Mouse (Mus musculus): ENCODE measurements around the gene Pou2f3. TPM values are rescaled to one million over a fixed set of nuclear protein-coding genes. Genes with fewer than 3 reads are reported as not detected.

Pou2f3 gene
- polyA plus RNA-seq, 1 experiment from 2014 or later: 0.07 TPM

DNA sequence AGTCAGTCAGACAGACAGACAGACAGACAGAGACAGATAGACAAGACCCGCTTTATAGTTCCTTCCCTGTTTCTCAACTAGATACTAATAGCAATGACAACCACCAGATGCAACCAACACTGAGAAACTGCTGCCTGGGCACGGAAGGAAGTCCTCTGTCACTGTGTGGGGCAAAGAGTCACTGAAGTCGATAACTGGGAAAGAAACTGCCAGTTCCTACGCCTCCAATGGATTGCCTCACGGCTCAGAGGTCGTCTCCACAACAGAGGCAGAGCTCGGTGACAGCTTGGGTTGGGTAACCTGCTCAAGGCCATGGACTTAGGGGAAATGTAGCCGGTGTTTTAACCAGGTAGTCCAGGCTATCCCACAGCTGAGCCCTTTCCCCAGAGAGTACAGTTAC is 17.5 kb upstream of the Pou2f3 start:
- no peaks in the 10 kb centered on the region for H3K9me3 ChIP-seq (replicated peaks; ENCODE audit: control insufficient read depth, low read length)
- ATAC-seq (ENCODE audit: low read depth): peak; percentile 44
- no peaks in the 10 kb centered on the region for H3K27me3 ChIP-seq (ENCODE audit: control insufficient read depth, insufficient read depth, low read depth, low read length)
- no peak overlapping the region for H3K4me2 ChIP-seq (ENCODE audit: low read depth, low read length)
- H3K9ac ChIP-seq (ENCODE audit: low read depth, low read length): no peak overlapping the region
- no peak overlapping the region for H3K4me3 ChIP-seq (ENCODE audit: low read depth, low read length)
- peaks cover 6% of the 10 kb centered on the region for H3K36me3 ChIP-seq (ENCODE audit: control insufficient read depth, insufficient read depth)
- 41% methylated on average over 8 of the region's 8 CpGs for WGBS (ENCODE audit: insufficient replicate concordance)
- H3K4me1 ChIP-seq (ENCODE audit: control insufficient read depth, low read depth, low read length): peaks cover 68% of the 10 kb centered on the region
- H3K27ac ChIP-seq (ENCODE audit: low read length): peak overlapping the region; percentile 9

DNA sequence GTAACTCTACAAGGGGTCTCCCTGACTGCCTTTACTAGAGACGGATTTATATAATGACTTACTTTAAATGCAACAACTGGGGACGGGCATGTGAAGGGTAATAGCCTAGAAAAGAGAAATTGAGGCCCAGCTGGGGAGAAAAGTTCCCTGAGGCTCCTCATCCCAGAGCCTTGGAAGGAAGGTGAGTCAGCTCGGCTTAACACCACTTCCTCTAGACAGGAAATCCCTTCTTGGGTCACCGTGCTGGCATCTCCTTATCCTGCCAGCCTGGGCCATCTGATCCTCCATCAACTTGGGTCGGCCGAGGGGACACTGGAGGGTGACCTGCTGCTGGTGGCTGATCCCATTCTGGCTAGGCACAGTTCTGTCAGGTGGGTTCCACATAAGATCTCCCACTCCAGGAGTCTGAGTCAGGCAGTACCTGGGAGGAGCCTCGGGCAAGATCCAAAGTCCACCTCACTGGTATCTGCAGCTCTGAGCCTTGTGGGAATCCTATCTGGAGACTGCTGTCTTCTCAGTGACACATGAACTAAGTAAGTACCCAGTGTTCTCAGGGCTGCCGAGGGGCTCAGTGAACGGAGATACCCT is 16.5 kb upstream of the Pou2f3 start:
- peak overlapping the region; percentile 9 for H3K27ac ChIP-seq (ENCODE audit: low read length)
- H3K9ac ChIP-seq (ENCODE audit: low read depth, low read length): no peak overlapping the region
- ATAC-seq (ENCODE audit: low read depth): no peak
- WGBS (ENCODE audit: insufficient replicate concordance): 58% methylated on average over 9 of the region's 9 CpGs
- no peak overlapping the region for H3K4me3 ChIP-seq (ENCODE audit: low read depth, low read length)
- H3K4me2 ChIP-seq (ENCODE audit: low read depth, low read length): no peak overlapping the region
- no peaks in the 10 kb centered on the region for H3K9me3 ChIP-seq (replicated peaks; ENCODE audit: control insufficient read depth, low read length)
- H3K36me3 ChIP-seq (ENCODE audit: control insufficient read depth, insufficient read depth): peaks cover 9% of the 10 kb centered on the region
- H3K27me3 ChIP-seq (ENCODE audit: control insufficient read depth, insufficient read depth, low read depth, low read length): no peaks in the 10 kb centered on the region
- peaks cover 59% of the 10 kb centered on the region for H3K4me1 ChIP-seq (ENCODE audit: control insufficient read depth, low read depth, low read length)

- Histone ChIP-seq H3K4me1 (ENCODE audit: control insufficient read depth, low read depth, low read length) (peaks cover 48% of the 10 kb centered on the region), H3K27ac (ENCODE audit: low read length) (peak overlapping the region; percentile 22), H3K4me3 (ENCODE audit: low read depth, low read length) (no peak overlapping the region), H3K9me3 (replicated peaks; ENCODE audit: control insufficient read depth, low read length) (no peaks in the 10 kb centered on the region), H3K4me2 (ENCODE audit: low read depth, low read length) (peak overlapping the region; percentile 45; the same call in 1 of the 2 replicates), H3K36me3 (ENCODE audit: control insufficient read depth, insufficient read depth) (peaks cover 19% of the 10 kb centered on the region), H3K9ac (ENCODE audit: low read depth, low read length) (peak overlapping the region; percentile 34), H3K27me3 (ENCODE audit: control insufficient read depth, insufficient read depth, low read depth, low read length) (no peaks in the 10 kb centered on the region)
- no peak for ATAC-seq (ENCODE audit: low read depth)
- WGBS (ENCODE audit: insufficient replicate concordance): 49% methylated on average over 2 of the region's 2 CpGs
These were observed 15.3 kb upstream of the Pou2f3 start for GRCm38 (mm10) chr9:43225481-43225880.

DNA sequence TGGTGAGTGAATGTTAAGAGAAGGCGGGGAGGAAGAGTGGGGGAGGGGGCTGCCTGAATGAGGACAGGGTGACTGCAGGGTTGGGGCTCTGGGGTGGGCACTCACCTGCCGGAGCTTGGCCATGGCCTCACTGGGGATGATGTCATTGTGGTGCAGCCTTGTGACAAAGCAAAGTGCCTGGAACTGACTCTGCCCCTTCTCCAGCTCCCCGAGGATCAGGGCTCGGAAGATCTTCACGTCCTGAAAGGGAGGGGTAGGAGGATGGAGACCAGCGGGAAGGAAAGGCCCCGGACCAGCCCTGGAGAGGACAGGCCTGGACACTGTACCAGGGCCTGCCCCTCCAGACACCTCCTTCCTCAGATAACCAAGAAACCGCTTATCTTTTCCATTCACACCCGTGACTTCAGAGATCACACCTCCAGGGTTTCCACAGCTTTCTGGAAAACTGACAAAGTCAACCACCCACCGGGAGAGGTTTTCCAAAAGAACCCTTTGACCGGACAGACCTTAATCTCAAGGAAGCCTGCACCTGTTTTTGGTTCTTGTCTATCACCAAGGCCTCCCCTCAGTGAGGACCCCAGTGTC is 14.7 kb upstream of the Pou2f3 start:
- Histone ChIP-seq H3K4me2 (ENCODE audit: low read depth, low read length) (peak overlapping the region; percentile 45), H3K4me1 (ENCODE audit: control insufficient read depth, low read depth, low read length) (peaks cover 42% of the 10 kb centered on the region), H3K9me3 (replicated peaks; ENCODE audit: control insufficient read depth, low read length) (no peaks in the 10 kb centered on the region), H3K9ac (ENCODE audit: low read depth, low read length) (peak overlapping the region; percentile 34), H3K36me3 (ENCODE audit: control insufficient read depth, insufficient read depth) (peaks cover 19% of the 10 kb centered on the region), H3K27ac (ENCODE audit: low read length) (peak overlapping the region; percentile 52), H3K4me3 (ENCODE audit: low read depth, low read length) (peak overlapping the region; percentile 30), H3K27me3 (ENCODE audit: control insufficient read depth, insufficient read depth, low read depth, low read length) (no peaks in the 10 kb centered on the region)
- peak; percentile 81 for ATAC-seq (ENCODE audit: low read depth)
- 29% methylated on average over 11 of the region's 11 CpGs for WGBS (ENCODE audit: insufficient replicate concordance)

- Histone ChIP-seq H3K27ac (ENCODE audit: low read length) (no peak overlapping the region), H3K9me3 (replicated peaks; ENCODE audit: control insufficient read depth, low read length) (no peaks in the 10 kb centered on the region), H3K36me3 (ENCODE audit: control insufficient read depth, insufficient read depth) (peaks cover 19% of the 10 kb centered on the region), H3K4me2 (ENCODE audit: low read depth, low read length) (no peak overlapping the region), H3K9ac (ENCODE audit: low read depth, low read length) (no peak overlapping the region), H3K27me3 (ENCODE audit: control insufficient read depth, insufficient read depth, low read depth, low read length) (no peaks in the 10 kb centered on the region), H3K4me3 (ENCODE audit: low read depth, low read length) (no peak overlapping the region), H3K4me1 (ENCODE audit: control insufficient read depth, low read depth, low read length) (peaks cover 37% of the 10 kb centered on the region)
- WGBS (ENCODE audit: insufficient replicate concordance): 61% methylated on average over 8 of the region's 8 CpGs
- ATAC-seq (ENCODE audit: low read depth): no peak
These were observed 12.2 kb upstream of the Pou2f3 start for GRCm38 (mm10) chr9:43222429-43222715.

- Histone ChIP-seq H3K27ac (ENCODE audit: low read length) (no peak overlapping the region), H3K4me1 (ENCODE audit: control insufficient read depth, low read depth, low read length) (peaks cover 32% of the 10 kb centered on the region), H3K27me3 (ENCODE audit: control insufficient read depth, insufficient read depth, low read depth, low read length) (no peaks in the 10 kb centered on the region), H3K36me3 (ENCODE audit: control insufficient read depth, insufficient read depth) (peaks cover 19% of the 10 kb centered on the region), H3K9me3 (replicated peaks; ENCODE audit: control insufficient read depth, low read length) (no peaks in the 10 kb centered on the region), H3K4me2 (ENCODE audit: low read depth, low read length) (no peak overlapping the region), H3K9ac (ENCODE audit: low read depth, low read length) (no peak overlapping the region), H3K4me3 (ENCODE audit: low read depth, low read length) (no peak overlapping the region)
- no peak for ATAC-seq (ENCODE audit: low read depth)
- 56% methylated on average over 18 of the region's 18 CpGs for WGBS (ENCODE audit: insufficient replicate concordance)
These were observed 11.7 kb upstream of the Pou2f3 start for GRCm38 (mm10) chr9:43221643-43222428.

GRCm38 (mm10) chr9:43210771-43211450 is 742 bp upstream of the Pou2f3 start:
- Histone ChIP-seq H3K27me3 (ENCODE audit: control insufficient read depth, insufficient read depth, low read depth, low read length) (peaks cover 36% of the 10 kb centered on the region), H3K9ac (ENCODE audit: low read depth, low read length) (no peak overlapping the region), H3K27ac (ENCODE audit: low read length) (no peak overlapping the region), H3K9me3 (replicated peaks; ENCODE audit: control insufficient read depth, low read length) (no peaks in the 10 kb centered on the region), H3K4me1 (ENCODE audit: control insufficient read depth, low read depth, low read length) (no peaks in the 10 kb centered on the region), H3K4me2 (ENCODE audit: low read depth, low read length) (no peak overlapping the region), H3K4me3 (ENCODE audit: low read depth, low read length) (no peak overlapping the region), H3K36me3 (ENCODE audit: control insufficient read depth, insufficient read depth) (no peaks in the 10 kb centered on the region)
- no peak for ATAC-seq (ENCODE audit: low read depth)
- WGBS (ENCODE audit: insufficient replicate concordance): 24% methylated on average over 11 of the region's 11 CpGs

- H3K27me3 ChIP-seq (ENCODE audit: control insufficient read depth, insufficient read depth, low read depth, low read length): peaks cover 68% of the 10 kb centered on the region
- no peak overlapping the region for H3K4me2 ChIP-seq (ENCODE audit: low read depth, low read length)
- no peak overlapping the region for H3K4me3 ChIP-seq (ENCODE audit: low read depth, low read length)
- H3K27ac ChIP-seq (ENCODE audit: low read length): no peak overlapping the region
- H3K36me3 ChIP-seq (ENCODE audit: control insufficient read depth, insufficient read depth): no peaks in the 10 kb centered on the region
- no peak for ATAC-seq (ENCODE audit: low read depth)
- no peak overlapping the region for H3K9ac ChIP-seq (ENCODE audit: low read depth, low read length)
- 3% methylated on average over 15 of the region's 15 CpGs for WGBS (ENCODE audit: insufficient replicate concordance)
- no peaks in the 10 kb centered on the region for H3K9me3 ChIP-seq (replicated peaks; ENCODE audit: control insufficient read depth, low read length)
- H3K4me1 ChIP-seq (ENCODE audit: control insufficient read depth, low read depth, low read length): no peaks in the 10 kb centered on the region
These were observed 4.2 kb downstream of the Pou2f3 start for GRCm38 (mm10) chr9:43206022-43206390.
